Mouse (Mus musculus) liver, adult 2 months (tissue): Measurements from ENCODE around the gene Stard3.

Source experiments
- CTCF ChIP-seq: fragments of 200-500 bp; IDR thresholded peaks from 2 replicates; pipeline ENCODE4 v1.5.1; 2011; ENCODE audit warnings: low read depth, low read length, control low read depth
- POLR2A ChIP-seq: fragments of 200-500 bp; IDR thresholded peaks from 2 replicates; pipeline ENCODE4 v1.6.1; 2011; ENCODE audit warnings: low read length, control low read depth; ENCODE audit not compliant: insufficient read depth; ENCODE audit errors: extremely low read depth

DNA sequence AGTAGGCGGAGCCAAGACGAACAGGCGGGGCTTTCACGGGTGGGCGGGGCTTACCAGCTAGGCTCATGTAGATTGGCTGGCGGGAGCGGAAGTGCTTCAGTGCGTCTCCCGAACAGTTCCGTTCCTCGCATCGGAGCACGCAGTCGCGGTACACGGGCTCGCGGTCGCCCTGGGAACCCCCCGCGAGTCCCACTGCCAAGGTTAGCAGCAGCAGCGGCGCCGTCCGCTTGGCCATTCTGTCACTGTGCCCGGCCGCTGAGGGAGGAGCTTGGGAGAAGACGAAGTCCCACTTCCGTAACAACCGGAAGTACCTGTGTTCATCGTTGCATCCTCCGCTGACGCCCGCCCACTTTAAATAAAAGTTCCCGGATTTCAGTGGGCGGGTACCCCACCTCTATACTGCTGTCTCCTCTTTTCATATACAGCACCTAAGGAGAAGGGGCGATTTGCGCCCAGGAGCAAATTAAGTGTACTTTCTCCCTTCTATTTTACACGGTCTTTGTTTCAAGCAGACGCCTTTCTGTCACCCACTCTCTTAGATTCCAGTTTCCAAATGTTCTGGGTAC, 42.1 kb downstream of the Stard3 start, which contains the start of gene Pgap3:
- TF ChIP-seq POLR2A (0 out of 2 replicates have a peak, but pooled peaks have one; percentile 15), CTCF (no peak)
